Comparison of ENCODE assay signal across 10 mouse cellular contexts in genomic region chr17:71811070-71811469, GRCm38 (mm10). TPM values are rescaled to one million over a fixed set of nuclear protein-coding genes. Genes with fewer than 3 reads are reported as not detected.
DNase-seq lines count a peak whose midpoint lies in the region; ATAC-seq and TF ChIP-seq lines count a peak whose summit lies in the region.
"Had no signal": no experiment of that assay in that cellular context is flagged by ENCODE, and none has a peak within 500 bp of the region (broad histone marks: within the 10 kb centered on the region; RNA-seq: fewer than 3 reads in every experiment).

No protein-coding gene starts in this region.

- ATAC-seq in kidney, embryonic 15.5 days (replicated peaks; ENCODE audit: low FRiP score): peak; percentile 92
- ATAC-seq in inflammation-experienced regulatory T-cells, adult 6 months: no peak

- TF ChIP-seq CTCF in brain, embryonic 14.5 days (IDR thresholded peaks at IDR 0.05; ENCODE audit: borderline replicate concordance, extremely low read depth, insufficient read depth, insufficient read length): no peak

- no peaks in the 10 kb centered on the region for H3K9me3 ChIP-seq in kidney, embryonic 15.5 days (replicated peaks)

- no peak overlapping the region for H3K9ac ChIP-seq in kidney, embryonic 15.5 days

- no peak overlapping the region for H3K4me3 ChIP-seq in kidney, embryonic 15.5 days (replicated peaks)

- DNase-seq in adrenal gland, postnatal 10 days: peak; percentile 20
- no peak for DNase-seq in adrenal gland, adult 18-20 months (ENCODE audit: low spot score in 2 of 2)
- peak; percentile 72 for DNase-seq in left cerebral cortex, postnatal 4 days
- DNase-seq in left cerebral cortex, adult 8-10 months (ENCODE audit: low spot score in 2 of 2): no peak
- DNase-seq in brain, embryonic 14.5 days (ENCODE audit: low read depth): peak; percentile 59
- no peak for DNase-seq in thymus, postnatal 10 days (ENCODE audit: low spot score in 2 of 2)
- DNase-seq: right cerebral cortex, postnatal 14 days had no signal

- H3K27ac ChIP-seq in kidney, embryonic 15.5 days: peak overlapping the region; percentile 45; the same call in 1 of the 2 replicates

- intact Hi-C loops in left cerebral cortex, postnatal 4 days (cut with DNase I): no loop called here

- no peaks in the 10 kb centered on the region for H3K27me3 ChIP-seq in kidney, embryonic 15.5 days

- no peak for TF ChIP-seq POLR2A in brain, embryonic 14.5 days (IDR thresholded peaks at IDR 0.05; ENCODE audit: borderline replicate concordance, extremely low read depth, insufficient read depth, insufficient read length, poor library complexity, severe bottlenecking)

- H3K4me2 ChIP-seq in kidney, embryonic 15.5 days: no peak overlapping the region

- H3K4me1 ChIP-seq in kidney, embryonic 15.5 days: 0 out of 2 replicates have a peak, but pooled peaks cover 6% of the 10 kb centered on the region

- 21% methylated on average over 8 of the region's 8 CpGs for WGBS in kidney, embryonic 15.5 days

- H3K36me3 ChIP-seq in kidney, embryonic 15.5 days: 0 out of 2 replicates have a peak, but pooled peaks cover 9% of the 10 kb centered on the region

RNA-seq across cellular contexts. Expression of gene Clip4, which starts 42.8 kb away (rescaled TPM):
- 10 to 100 TPM; 13.9 to 24.7 TPM for total RNA-seq in adrenal gland, postnatal 10 days (2021)
- 10 to 100 TPM; 15.4 to 16.9 TPM for total RNA-seq in adrenal gland, adult 18-20 months (2021)
- total RNA-seq in left cerebral cortex, postnatal 4 days (2021): 10 to 100 TPM; 33.2 to 36.7 TPM
- 100 to 1,000 TPM in 2 of 4 experiments, 10 to 100 TPM in 2; 76.2 to 102 (median 95.2) TPM for total RNA-seq in left cerebral cortex, adult 8-10 months (2022)
- 16.7 and 18.0 TPM in 2 replicates for polyA plus RNA-seq in brain, embryonic 14.5 days (2012; rRNA removed)
- polyA plus RNA-seq in kidney, embryonic 15.5 days (2015; fragmentation: Nextera tagmentation; extraction: Ambion mirVana): 5.5 and 5.7 TPM in 2 replicates
- polyA plus RNA-seq in inflammation-experienced regulatory T-cells, adult 6 months (2017; shearing (Covaris generic)): under 1 TPM in 1 of 3 experiments, not detected in 2; 0.28 TPM
- total RNA-seq: common myeloid progenitor, adult 5-6 weeks had no signal

RNA-seq across cellular contexts. Expression of gene Pcare, which starts 58.4 kb away (rescaled TPM):
- not detected for total RNA-seq in adrenal gland, postnatal 10 days (2021)
- total RNA-seq in adrenal gland, adult 18-20 months (2021): not detected
- under 1 TPM; 0.08 to 0.12 TPM for total RNA-seq in left cerebral cortex, postnatal 4 days (2021)
- total RNA-seq in left cerebral cortex, adult 8-10 months (2022): under 1 TPM; 0.26 to 0.51 (median 0.33) TPM
- not detected in 2 replicates for polyA plus RNA-seq in brain, embryonic 14.5 days (2012; rRNA removed)
- not detected in 2 replicates for polyA plus RNA-seq in kidney, embryonic 15.5 days (2015; fragmentation: Nextera tagmentation; extraction: Ambion mirVana)
- polyA plus RNA-seq in inflammation-experienced regulatory T-cells, adult 6 months (2017; shearing (Covaris generic)): not detected
- total RNA-seq: common myeloid progenitor, adult 5-6 weeks had no signal

Comparison
In these comparisons a context has a peak if more than half of its experiments do, and no peak if none do; other contexts are left out.
1. DNase-seq: peak in adrenal gland, postnatal 10 days (single experiment), left cerebral cortex, postnatal 4 days (single experiment) and brain, embryonic 14.5 days (single experiment); none in adrenal gland, adult 18-20 months (0 of 2), left cerebral cortex, adult 8-10 months (0 of 2) and thymus, postnatal 10 days (0 of 2).